Mouse (Mus musculus): ENCODE measurements around the gene Kif21a. TPM values are rescaled to one million over a fixed set of nuclear protein-coding genes. Genes with fewer than 3 reads are reported as not detected.
A peak's percentile ranks its signal among the peaks of the same experiment; 100 is the strongest.

The Kif21a gene
- polyA plus RNA-seq, 1 experiment from 2014 or later, result 14.0 TPM

- no peak overlapping the region for H3K27ac ChIP-seq
- H3K9ac ChIP-seq (ENCODE audit: low read depth, low read length), result no peak overlapping the region
- 0 out of 2 replicates have a peak, but pooled peaks cover 8% of the 10 kb centered on the region for H3K4me1 ChIP-seq (replicated peaks; ENCODE audit: insufficient read depth, low read length)
- H3K27me3 ChIP-seq (ENCODE audit: insufficient read depth, low read length), result no peaks in the 10 kb centered on the region
- no peaks in the 10 kb centered on the region for H3K9me3 ChIP-seq (replicated peaks; ENCODE audit: low read length)
- H3K4me2 ChIP-seq (ENCODE audit: low read length), result no peak overlapping the region
- H3K36me3 ChIP-seq (ENCODE audit: insufficient read depth, low read length), result no peaks in the 10 kb centered on the region
- ATAC-seq (replicated peaks; ENCODE audit: low FRiP score, low read depth), result peak; percentile 68
- DNase-seq (ENCODE audit: low spot score), result peak; percentile 15
- no peak for TF ChIP-seq CTCF (IDR thresholded peaks at IDR 0.05; ENCODE audit: low read depth)
- 57% methylated on average over 8 of the region's 8 CpGs for WGBS
- no peak overlapping the region for H3K4me3 ChIP-seq (replicated peaks; ENCODE audit: low read depth, low read length)
These were observed 3.2 kb downstream of the Kif21a start for GRCm38 (mm10) chr15:91046506-91046905.

GRCm38 (mm10) chr15:91043263-91043662, 6.5 kb downstream of the Kif21a start:
- H3K27me3 ChIP-seq (ENCODE audit: insufficient read depth, low read length), result no peaks in the 10 kb centered on the region
- no peak overlapping the region for H3K9ac ChIP-seq (ENCODE audit: low read depth, low read length)
- 89% methylated on average over 4 of the region's 4 CpGs for WGBS
- no peak for DNase-seq (ENCODE audit: low spot score)
- H3K9me3 ChIP-seq (replicated peaks; ENCODE audit: low read length), result no peaks in the 10 kb centered on the region
- TF ChIP-seq CTCF (IDR thresholded peaks at IDR 0.05; ENCODE audit: low read depth), result no peak
- no peak overlapping the region for H3K27ac ChIP-seq
- H3K36me3 ChIP-seq (ENCODE audit: insufficient read depth, low read length), result no peaks in the 10 kb centered on the region
- H3K4me2 ChIP-seq (ENCODE audit: low read length), result no peak overlapping the region
- H3K4me3 ChIP-seq (replicated peaks; ENCODE audit: low read depth, low read length), result no peak overlapping the region
- H3K4me1 ChIP-seq (replicated peaks; ENCODE audit: insufficient read depth, low read length), result 0 out of 2 replicates have a peak, but pooled peaks cover 3% of the 10 kb centered on the region
- ATAC-seq (replicated peaks; ENCODE audit: low FRiP score, low read depth), result no peak

GRCm38 (mm10) chr15:91038860-91039259, 10.9 kb downstream of the Kif21a start:
- Histone ChIP-seq H3K4me2 (ENCODE audit: low read length) (no peak overlapping the region), H3K27ac (no peak overlapping the region), H3K9me3 (replicated peaks; ENCODE audit: low read length) (no peaks in the 10 kb centered on the region), H3K4me1 (replicated peaks; ENCODE audit: insufficient read depth, low read length) (no peaks in the 10 kb centered on the region), H3K4me3 (replicated peaks; ENCODE audit: low read depth, low read length) (no peak overlapping the region), H3K9ac (ENCODE audit: low read depth, low read length) (no peak overlapping the region), H3K36me3 (ENCODE audit: insufficient read depth, low read length) (no peaks in the 10 kb centered on the region), H3K27me3 (ENCODE audit: insufficient read depth, low read length) (no peaks in the 10 kb centered on the region)
- ATAC-seq (replicated peaks; ENCODE audit: low FRiP score, low read depth) (no peak), DNase-seq (ENCODE audit: low spot score) (no peak)
- no peak for TF ChIP-seq CTCF (IDR thresholded peaks at IDR 0.05; ENCODE audit: low read depth)
- WGBS, result 78% methylated on average over 5 of the region's 5 CpGs

- no peaks in the 10 kb centered on the region for H3K9me3 ChIP-seq (replicated peaks; ENCODE audit: low read length)
- WGBS, result 71% methylated on average over 4 of the region's 4 CpGs
- H3K4me2 ChIP-seq (ENCODE audit: low read length), result no peak overlapping the region
- ATAC-seq (replicated peaks; ENCODE audit: low FRiP score, low read depth), result peak; percentile 61; the same call in 1 of the 2 replicates
- DNase-seq (ENCODE audit: low spot score), result peak; percentile 16
- no peaks in the 10 kb centered on the region for H3K27me3 ChIP-seq (ENCODE audit: insufficient read depth, low read length)
- no peaks in the 10 kb centered on the region for H3K36me3 ChIP-seq (ENCODE audit: insufficient read depth, low read length)
- H3K9ac ChIP-seq (ENCODE audit: low read depth, low read length), result no peak overlapping the region
- no peaks in the 10 kb centered on the region for H3K4me1 ChIP-seq (replicated peaks; ENCODE audit: insufficient read depth, low read length)
- no peak overlapping the region for H3K4me3 ChIP-seq (replicated peaks; ENCODE audit: low read depth, low read length)
- TF ChIP-seq CTCF (IDR thresholded peaks at IDR 0.05; ENCODE audit: low read depth), result no peak
- H3K27ac ChIP-seq, result 0 out of 2 replicates have a peak overlapping the region, but pooled peaks have one; percentile 33
These were observed 15.7 kb downstream of the Kif21a start for GRCm38 (mm10) chr15:91034090-91034489.

- H3K27me3 ChIP-seq (ENCODE audit: insufficient read depth, low read length), result no peaks in the 10 kb centered on the region
- H3K27ac ChIP-seq, result no peak overlapping the region
- no peaks in the 10 kb centered on the region for H3K9me3 ChIP-seq (replicated peaks; ENCODE audit: low read length)
- H3K9ac ChIP-seq (ENCODE audit: low read depth, low read length), result no peak overlapping the region
- no peak for DNase-seq (ENCODE audit: low spot score)
- no peaks in the 10 kb centered on the region for H3K36me3 ChIP-seq (ENCODE audit: insufficient read depth, low read length)
- no peak for ATAC-seq (replicated peaks; ENCODE audit: low FRiP score, low read depth)
- 84% methylated on average over 6 of the region's 6 CpGs for WGBS
- H3K4me2 ChIP-seq (ENCODE audit: low read length), result no peak overlapping the region
- no peak overlapping the region for H3K4me3 ChIP-seq (replicated peaks; ENCODE audit: low read depth, low read length)
- TF ChIP-seq CTCF (IDR thresholded peaks at IDR 0.05; ENCODE audit: low read depth), result no peak
- H3K4me1 ChIP-seq (replicated peaks; ENCODE audit: insufficient read depth, low read length), result no peaks in the 10 kb centered on the region
These were observed 16.2 kb downstream of the Kif21a start for GRCm38 (mm10) chr15:91033529-91033928.

GRCm38 (mm10) chr15:91028962-91029361, 20.8 kb downstream of the Kif21a start:
- no peak overlapping the region for H3K9ac ChIP-seq (ENCODE audit: low read depth, low read length)
- no peak overlapping the region for H3K4me2 ChIP-seq (ENCODE audit: low read length)
- TF ChIP-seq CTCF (IDR thresholded peaks at IDR 0.05; ENCODE audit: low read depth), result no peak
- H3K4me1 ChIP-seq (replicated peaks; ENCODE audit: insufficient read depth, low read length), result no peaks in the 10 kb centered on the region
- H3K9me3 ChIP-seq (replicated peaks; ENCODE audit: low read length), result no peaks in the 10 kb centered on the region
- H3K4me3 ChIP-seq (replicated peaks; ENCODE audit: low read depth, low read length), result no peak overlapping the region
- DNase-seq (ENCODE audit: low spot score), result no peak
- H3K36me3 ChIP-seq (ENCODE audit: insufficient read depth, low read length), result no peaks in the 10 kb centered on the region
- ATAC-seq (replicated peaks; ENCODE audit: low FRiP score, low read depth), result no peak
- H3K27ac ChIP-seq, result no peak overlapping the region
- 85% methylated on average over 10 of the region's 10 CpGs for WGBS
- no peaks in the 10 kb centered on the region for H3K27me3 ChIP-seq (ENCODE audit: insufficient read depth, low read length)

- Histone ChIP-seq H3K36me3 (ENCODE audit: insufficient read depth, low read length) (no peaks in the 10 kb centered on the region), H3K4me2 (ENCODE audit: low read length) (no peak overlapping the region), H3K27ac (no peak overlapping the region), H3K9ac (ENCODE audit: low read depth, low read length) (no peak overlapping the region), H3K4me1 (replicated peaks; ENCODE audit: insufficient read depth, low read length) (no peaks in the 10 kb centered on the region), H3K4me3 (replicated peaks; ENCODE audit: low read depth, low read length) (no peak overlapping the region), H3K27me3 (ENCODE audit: insufficient read depth, low read length) (no peaks in the 10 kb centered on the region), H3K9me3 (replicated peaks; ENCODE audit: low read length) (no peaks in the 10 kb centered on the region)
- DNase-seq (ENCODE audit: low spot score) (no peak), ATAC-seq (replicated peaks; ENCODE audit: low FRiP score, low read depth) (no peak)
- 82% methylated on average over 10 of the region's 10 CpGs for WGBS
- TF ChIP-seq CTCF (IDR thresholded peaks at IDR 0.05; ENCODE audit: low read depth), result no peak
These were observed 21.3 kb downstream of the Kif21a start for GRCm38 (mm10) chr15:91028494-91028893.
